Mouse (Mus musculus) natural killer cell, adult 2 months (primary cell): ENCODE measurements around the gene Irf2bp1.

Experiments used
- DNase-seq, 2 experiments: peaks; one replicate each; pipeline ENCODE4 v3.0.0; 2022; ENCODE audit warnings: low spot score in 2 of 2

Irf2bp1 gene

GRCm38 (mm10) chr7:19024581-19025255 lies 20.9 kb downstream of the Irf2bp1 start:
- peak in 1 of 2 experiments; percentile 16 for DNase-seq

- no peak for DNase-seq
These were observed 24.2 kb downstream of the Irf2bp1 start for GRCm38 (mm10) chr7:19028067-19028466.

GRCm38 (mm10) chr7:19029084-19029653 lies 25.3 kb downstream of the Irf2bp1 start:
- DNase-seq = peak; percentile 43 to 65

- no peak for DNase-seq
These were observed 27.8 kb downstream of the Irf2bp1 start for GRCm38 (mm10) chr7:19031641-19032040.

- DNase-seq = no peak
These were observed 40.8 kb downstream of the Irf2bp1 start for GRCm38 (mm10) chr7:19044616-19045015.

GRCm38 (mm10) chr7:19046286-19047069 lies 42.6 kb downstream of the Irf2bp1 start:
- no peak for DNase-seq

GRCm38 (mm10) chr7:19048006-19048527 lies 44.2 kb downstream of the Irf2bp1 start:
- DNase-seq = no peak

- no peak for DNase-seq
These were observed 45.4 kb downstream of the Irf2bp1 start for GRCm38 (mm10) chr7:19049252-19049651.

- no peak for DNase-seq
These were observed 46.3 kb downstream of the Irf2bp1 start for GRCm38 (mm10) chr7:19050172-19050571.

GRCm38 (mm10) chr7:19051161-19051560 lies 47.3 kb downstream of the Irf2bp1 start:
- no peak for DNase-seq

- no peak for DNase-seq
These were observed 48.7 kb downstream of the Irf2bp1 start for GRCm38 (mm10) chr7:19052345-19053135.

GRCm38 (mm10) chr7:19053136-19053532 lies 49.3 kb downstream of the Irf2bp1 start:
- no peak for DNase-seq

GRCm38 (mm10) chr7:19054047-19054776 lies 50.4 kb downstream of the Irf2bp1 start, which contains the start of gene Rsph6a:
Gene Rsph6a (plus strand): TSS chr7:19054690.
- no peak for DNase-seq

GRCm38 (mm10) chr7:19054777-19055076 lies 50.9 kb downstream of the Irf2bp1 start:
- no peak for DNase-seq

GRCm38 (mm10) chr7:19055108-19055507 lies 51.3 kb downstream of the Irf2bp1 start:
- DNase-seq = no peak
